Mouse (Mus musculus): ENCODE results near the gene Sgo1. TPM values are rescaled to one million over a fixed set of nuclear protein-coding genes. Genes with fewer than 3 reads are reported as not detected.
"Not testable (repeated sequence)": the region's sequence is repeated elsewhere in the genome, so short reads cannot be mapped to it uniquely, and the experiment has no call there.

The Sgo1 gene
- polyA plus RNA-seq, 1 experiment from 2014 or later, result 58.5 TPM

GRCm38 (mm10) chr17:53658668-53659067, 30.5 kb downstream of the Sgo1 start:
- DNase-seq (ENCODE audit: low spot score) (no peak), ATAC-seq (replicated peaks; ENCODE audit: low FRiP score) (peak; percentile 76)
- Histone ChIP-seq H3K27ac (ENCODE audit: low read depth, low read length) (no peak overlapping the region), H3K4me2 (ENCODE audit: low read depth, low read length, severe bottlenecking) (no peak overlapping the region), H3K36me3 (ENCODE audit: control insufficient read depth, insufficient read depth, low read length) (no peaks in the 10 kb centered on the region), H3K27me3 (ENCODE audit: control insufficient read depth, insufficient read depth, low read length) (no peaks in the 10 kb centered on the region), H3K4me3 (ENCODE audit: low read depth, low read length) (no peak overlapping the region), H3K9me3 (ENCODE audit: control insufficient read depth, low read length) (no peaks in the 10 kb centered on the region), H3K9ac (ENCODE audit: low read length) (no peak overlapping the region), H3K4me1 (replicated peaks; ENCODE audit: control insufficient read depth, insufficient read depth, low read length) (no peaks in the 10 kb centered on the region)
- WGBS, result 86% methylated on average over 2 of the region's 2 CpGs

- H3K27ac ChIP-seq (ENCODE audit: low read depth, low read length); H3K4me3 ChIP-seq (ENCODE audit: low read depth, low read length); H3K9ac ChIP-seq (ENCODE audit: low read length); DNase-seq (ENCODE audit: low spot score); H3K9me3 ChIP-seq (ENCODE audit: control insufficient read depth, low read length); H3K4me2 ChIP-seq (ENCODE audit: low read depth, low read length, severe bottlenecking); ATAC-seq (replicated peaks; ENCODE audit: low FRiP score); H3K4me1 ChIP-seq (replicated peaks; ENCODE audit: control insufficient read depth, insufficient read depth, low read length); H3K27me3 ChIP-seq (ENCODE audit: control insufficient read depth, insufficient read depth, low read length); H3K36me3 ChIP-seq (ENCODE audit: control insufficient read depth, insufficient read depth, low read length): not testable (repeated sequence)
- WGBS, result 73% methylated on average over 2 of the region's 2 CpGs
These were observed 31.7 kb downstream of the Sgo1 start for GRCm38 (mm10) chr17:53657391-53657790.

GRCm38 (mm10) chr17:53656369-53656860, 32.7 kb downstream of the Sgo1 start:
- Histone ChIP-seq H3K27ac (ENCODE audit: low read depth, low read length) (no peak overlapping the region), H3K4me3 (ENCODE audit: low read depth, low read length) (no peak overlapping the region), H3K27me3 (ENCODE audit: control insufficient read depth, insufficient read depth, low read length) (no peaks in the 10 kb centered on the region), H3K9me3 (ENCODE audit: control insufficient read depth, low read length) (no peaks in the 10 kb centered on the region), H3K36me3 (ENCODE audit: control insufficient read depth, insufficient read depth, low read length) (no peaks in the 10 kb centered on the region), H3K9ac (ENCODE audit: low read length) (no peak overlapping the region), H3K4me2 (ENCODE audit: low read depth, low read length, severe bottlenecking) (no peak overlapping the region), H3K4me1 (replicated peaks; ENCODE audit: control insufficient read depth, insufficient read depth, low read length) (no peaks in the 10 kb centered on the region)
- no peak for DNase-seq (ENCODE audit: low spot score)
- no peak for ATAC-seq (replicated peaks; ENCODE audit: low FRiP score)
- WGBS, result 75% methylated on average over 6 of the region's 6 CpGs

- Histone ChIP-seq H3K4me2 (ENCODE audit: low read depth, low read length, severe bottlenecking) (no peak overlapping the region), H3K9me3 (ENCODE audit: control insufficient read depth, low read length) (no peaks in the 10 kb centered on the region), H3K27ac (ENCODE audit: low read depth, low read length) (no peak overlapping the region), H3K4me1 (replicated peaks; ENCODE audit: control insufficient read depth, insufficient read depth, low read length) (no peaks in the 10 kb centered on the region), H3K27me3 (ENCODE audit: control insufficient read depth, insufficient read depth, low read length) (no peaks in the 10 kb centered on the region), H3K9ac (ENCODE audit: low read length) (no peak overlapping the region), H3K4me3 (ENCODE audit: low read depth, low read length) (no peak overlapping the region), H3K36me3 (ENCODE audit: control insufficient read depth, insufficient read depth, low read length) (no peaks in the 10 kb centered on the region)
- WGBS, result 93% methylated on average over 2 of the region's 2 CpGs
- ATAC-seq (replicated peaks; ENCODE audit: low FRiP score) (no peak), DNase-seq (ENCODE audit: low spot score) (no peak)
These were observed 33.2 kb downstream of the Sgo1 start for GRCm38 (mm10) chr17:53655959-53656358.

GRCm38 (mm10) chr17:53655081-53655480, 34.1 kb downstream of the Sgo1 start:
- Histone ChIP-seq H3K36me3 (ENCODE audit: control insufficient read depth, insufficient read depth, low read length) (no peaks in the 10 kb centered on the region), H3K9me3 (ENCODE audit: control insufficient read depth, low read length) (no peaks in the 10 kb centered on the region), H3K9ac (ENCODE audit: low read length) (no peak overlapping the region), H3K27ac (ENCODE audit: low read depth, low read length) (no peak overlapping the region), H3K4me3 (ENCODE audit: low read depth, low read length) (no peak overlapping the region), H3K4me2 (ENCODE audit: low read depth, low read length, severe bottlenecking) (no peak overlapping the region), H3K4me1 (replicated peaks; ENCODE audit: control insufficient read depth, insufficient read depth, low read length) (no peaks in the 10 kb centered on the region), H3K27me3 (ENCODE audit: control insufficient read depth, insufficient read depth, low read length) (no peaks in the 10 kb centered on the region)
- WGBS, result 91% methylated on average over 6 of the region's 6 CpGs
- no peak for ATAC-seq (replicated peaks; ENCODE audit: low FRiP score)
- no peak for DNase-seq (ENCODE audit: low spot score)

- Histone ChIP-seq H3K4me1 (replicated peaks; ENCODE audit: control insufficient read depth, insufficient read depth, low read length) (no peaks in the 10 kb centered on the region), H3K9me3 (ENCODE audit: control insufficient read depth, low read length) (no peaks in the 10 kb centered on the region), H3K27ac (ENCODE audit: low read depth, low read length) (no peak overlapping the region), H3K4me2 (ENCODE audit: low read depth, low read length, severe bottlenecking) (no peak overlapping the region), H3K36me3 (ENCODE audit: control insufficient read depth, insufficient read depth, low read length) (no peaks in the 10 kb centered on the region), H3K27me3 (ENCODE audit: control insufficient read depth, insufficient read depth, low read length) (no peaks in the 10 kb centered on the region), H3K9ac (ENCODE audit: low read length) (no peak overlapping the region), H3K4me3 (ENCODE audit: low read depth, low read length) (no peak overlapping the region)
- no peak for ATAC-seq (replicated peaks; ENCODE audit: low FRiP score)
- WGBS, result 88% methylated on average over 4 of the region's 4 CpGs
- no peak for DNase-seq (ENCODE audit: low spot score)
These were observed 34.5 kb downstream of the Sgo1 start for GRCm38 (mm10) chr17:53654596-53654995.

- no peak overlapping the region for H3K4me3 ChIP-seq (ENCODE audit: low read depth, low read length)
- no peaks in the 10 kb centered on the region; the same call in 1 of the 2 replicates for H3K36me3 ChIP-seq (ENCODE audit: control insufficient read depth, insufficient read depth, low read length)
- no peak for ATAC-seq (replicated peaks; ENCODE audit: low FRiP score)
- H3K9me3 ChIP-seq (ENCODE audit: control insufficient read depth, low read length), result no peaks in the 10 kb centered on the region
- DNase-seq (ENCODE audit: low spot score), result no peak
- no peaks in the 10 kb centered on the region for H3K4me1 ChIP-seq (replicated peaks; ENCODE audit: control insufficient read depth, insufficient read depth, low read length)
- no peak overlapping the region for H3K27ac ChIP-seq (ENCODE audit: low read depth, low read length)
- no peaks in the 10 kb centered on the region for H3K27me3 ChIP-seq (ENCODE audit: control insufficient read depth, insufficient read depth, low read length)
- H3K4me2 ChIP-seq (ENCODE audit: low read depth, low read length, severe bottlenecking), result no peak overlapping the region
- H3K9ac ChIP-seq (ENCODE audit: low read length), result no peak overlapping the region
- WGBS, result 82% methylated on average over 2 of the region's 2 CpGs
These were observed 38.9 kb downstream of the Sgo1 start for GRCm38 (mm10) chr17:53650251-53650661.

GRCm38 (mm10) chr17:53643360-53643759, 45.8 kb downstream of the Sgo1 start:
- H3K4me1 ChIP-seq (replicated peaks; ENCODE audit: control insufficient read depth, insufficient read depth, low read length), result no peaks in the 10 kb centered on the region
- DNase-seq (ENCODE audit: low spot score) (no peak), ATAC-seq (replicated peaks; ENCODE audit: low FRiP score) (no peak)
- no peaks in the 10 kb centered on the region for H3K9me3 ChIP-seq (ENCODE audit: control insufficient read depth, low read length)
- no peak overlapping the region for H3K9ac ChIP-seq (ENCODE audit: low read length)
- H3K36me3 ChIP-seq (ENCODE audit: control insufficient read depth, insufficient read depth, low read length), result no peaks in the 10 kb centered on the region; the same call in 1 of the 2 replicates
- 88% methylated on average over 4 of the region's 4 CpGs for WGBS
- no peak overlapping the region for H3K27ac ChIP-seq (ENCODE audit: low read depth, low read length)
- H3K4me3 ChIP-seq (ENCODE audit: low read depth, low read length), result no peak overlapping the region
- no peaks in the 10 kb centered on the region for H3K27me3 ChIP-seq (ENCODE audit: control insufficient read depth, insufficient read depth, low read length)
- no peak overlapping the region for H3K4me2 ChIP-seq (ENCODE audit: low read depth, low read length, severe bottlenecking)

- Histone ChIP-seq H3K4me3 (ENCODE audit: low read depth, low read length) (no peak overlapping the region), H3K4me2 (ENCODE audit: low read depth, low read length, severe bottlenecking) (no peak overlapping the region), H3K36me3 (ENCODE audit: control insufficient read depth, insufficient read depth, low read length) (no peaks in the 10 kb centered on the region), H3K9ac (ENCODE audit: low read length) (no peak overlapping the region), H3K27me3 (ENCODE audit: control insufficient read depth, insufficient read depth, low read length) (no peaks in the 10 kb centered on the region), H3K9me3 (ENCODE audit: control insufficient read depth, low read length) (no peaks in the 10 kb centered on the region), H3K4me1 (replicated peaks; ENCODE audit: control insufficient read depth, insufficient read depth, low read length) (no peaks in the 10 kb centered on the region), H3K27ac (ENCODE audit: low read depth, low read length) (no peak overlapping the region)
- DNase-seq (ENCODE audit: low spot score) (no peak), ATAC-seq (replicated peaks; ENCODE audit: low FRiP score) (no peak)
These were observed 57.8 kb downstream of the Sgo1 start for GRCm38 (mm10) chr17:53631344-53631743.
